Mouse (Mus musculus) T-cell, adult 2 months (primary cell): ENCODE measurements around the gene Zfp784.
"Not testable (repeated sequence)": the region's sequence is repeated elsewhere in the genome, so short reads cannot be mapped to it uniquely, and the experiment has no call there.

Source experiments
- DNase-seq: peaks from one replicate; pipeline ENCODE4 v3.0.0; 2022; ENCODE audit warnings: low spot score

Zfp784 gene

DNA sequence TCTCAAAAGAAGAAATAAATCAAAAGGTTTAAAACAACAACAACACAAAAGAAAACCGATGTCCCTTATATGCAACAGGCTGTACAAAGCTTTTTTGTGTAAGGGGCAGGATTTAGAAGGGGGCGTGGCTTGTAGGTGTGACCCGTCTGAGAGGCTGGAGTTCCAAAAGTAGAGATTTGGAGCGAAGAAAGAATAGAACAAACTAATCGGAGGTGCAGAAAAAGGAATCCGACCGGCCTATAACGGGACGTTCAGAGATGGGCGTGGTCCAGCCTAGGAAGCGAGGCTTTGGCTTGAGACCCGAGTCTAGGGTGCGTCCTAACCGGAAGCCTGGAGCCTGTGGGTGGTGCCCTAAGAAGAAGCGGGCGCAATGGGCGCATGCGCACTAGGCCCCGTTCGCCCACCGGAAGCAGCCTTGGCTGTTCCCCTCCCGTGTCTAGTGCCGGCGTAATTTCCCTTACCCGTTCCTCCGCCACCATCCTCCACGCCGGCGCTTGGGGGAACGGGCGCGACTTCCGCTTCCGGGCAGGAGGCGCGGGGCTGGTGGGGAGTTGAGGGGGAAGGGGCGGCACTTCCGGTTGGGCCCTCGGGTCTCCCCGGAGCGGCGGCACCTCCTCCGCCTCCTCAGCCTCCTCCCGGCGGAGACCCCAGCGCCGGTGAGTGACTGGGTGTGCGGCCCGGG is 18.1 kb downstream of the Zfp784 start, which contains the start of the genes Zfp865 and Ccdc106:
TSS of gene Zfp865 (plus strand) at position 377 of the 682 bp plus-strand sequence.
TSS of gene Ccdc106 (plus strand) at position 554 of the 682 bp plus-strand sequence.
- DNase-seq: peak; percentile 99

- DNase-seq: not testable (repeated sequence)
These were observed 18.7 kb downstream of the Zfp784 start for GRCm38 (mm10) chr7:5019576-5019975.

- DNase-seq: no peak
These were observed 20.3 kb downstream of the Zfp784 start for GRCm38 (mm10) chr7:5017931-5018330.

DNA sequence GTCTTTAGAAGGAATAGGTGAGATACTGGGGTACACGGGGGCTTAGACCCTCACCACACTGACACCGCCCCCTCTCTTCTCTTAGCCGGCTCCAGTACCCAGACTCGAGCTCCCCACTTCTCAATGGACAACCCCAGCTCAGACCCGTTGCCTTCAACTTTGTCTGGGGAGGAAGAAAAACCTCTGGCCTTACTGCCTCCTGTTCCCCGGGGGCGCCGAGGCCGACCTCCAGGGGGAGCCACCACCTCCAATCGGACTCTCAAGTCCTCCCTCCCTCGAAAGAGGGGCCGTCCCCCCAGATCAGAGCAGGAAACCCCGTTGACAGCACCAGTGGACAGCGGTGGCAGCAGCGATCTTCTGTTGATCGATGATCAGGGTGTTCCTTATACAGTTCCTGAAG is 20.9 kb downstream of the Zfp784 start:
- peak; percentile 28 for DNase-seq

GRCm38 (mm10) chr7:5016920-5017319 is 21.3 kb downstream of the Zfp784 start:
- DNase-seq: no peak

DNA sequence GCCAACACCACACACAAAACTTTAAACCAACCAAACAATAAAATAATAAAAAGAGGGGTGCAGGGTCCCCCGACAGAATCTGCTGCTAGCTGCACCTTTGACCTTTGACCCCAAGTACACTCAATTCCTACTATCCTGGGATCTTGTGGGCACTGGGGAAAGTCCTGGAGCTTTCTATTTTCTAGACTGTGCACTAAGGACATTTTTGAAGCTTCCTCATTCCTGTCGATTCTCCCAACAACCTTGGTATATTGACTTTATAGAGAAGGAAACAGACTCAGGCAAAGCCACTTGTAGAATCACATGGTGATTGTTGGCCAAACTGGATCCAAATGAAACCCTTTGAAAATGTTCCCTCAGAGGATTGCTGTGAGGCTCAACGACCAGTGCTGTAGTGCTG is 22.2 kb downstream of the Zfp784 start:
- no peak for DNase-seq

DNA sequence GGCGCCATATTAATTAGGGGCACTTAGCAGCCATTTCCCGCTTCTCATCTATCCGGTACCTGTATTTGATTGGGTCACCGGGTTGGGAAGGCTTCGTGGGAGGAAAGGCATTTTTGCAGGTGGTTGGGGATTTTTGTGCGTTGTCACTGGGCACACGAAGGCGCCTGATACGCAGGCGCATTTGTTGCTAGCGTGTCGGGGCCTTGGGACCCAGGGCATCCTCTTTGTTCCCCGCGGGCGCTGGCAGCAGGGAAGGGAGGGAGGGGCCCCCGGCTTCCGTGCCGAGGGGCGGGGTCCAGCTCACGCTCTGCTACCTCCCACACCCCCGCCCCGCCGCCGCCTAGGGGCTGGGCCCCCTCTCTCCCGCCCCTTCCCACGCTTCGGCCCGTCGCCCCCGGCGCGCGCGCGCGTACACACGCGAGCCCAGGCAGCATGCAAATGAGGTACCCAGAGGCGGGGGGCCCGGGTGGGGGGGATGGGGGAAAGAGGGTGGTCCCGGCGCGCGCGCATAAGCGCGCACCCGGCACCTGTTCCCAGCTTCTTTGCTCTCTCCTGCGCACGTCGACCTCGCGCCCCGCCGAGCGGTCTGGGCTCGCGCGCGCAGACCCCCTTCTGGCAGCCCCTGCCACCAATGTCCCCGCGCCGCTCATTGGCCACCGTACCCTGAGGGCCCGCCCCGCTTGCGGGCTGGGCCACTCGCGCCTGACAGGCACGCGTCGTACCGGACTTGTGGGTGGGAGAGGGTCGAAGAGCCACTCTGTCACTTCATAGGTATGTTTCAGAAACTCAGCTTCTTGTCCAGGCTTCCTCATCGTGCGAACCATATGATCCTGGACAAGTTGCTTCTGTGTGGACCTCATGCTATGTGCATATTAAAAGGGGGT is 22.9 kb downstream of the Zfp784 start, which contains the start of gene Gm44973:
TSS of gene Gm44973 (plus strand) at position 379 of the 884 bp plus-strand sequence.
- DNase-seq: peak; percentile 91

- DNase-seq: peak; percentile 96
These were observed 23.8 kb downstream of the Zfp784 start, which contains the start of the genes Zfp524 and Fiz1 for GRCm38 (mm10) chr7:5014251-5015117. TSS of gene Zfp524 (plus strand) at chr7:5014415. TSS of gene Fiz1 (minus strand) at chr7:5014697.

- no peak for DNase-seq
These were observed 25.3 kb downstream of the Zfp784 start for GRCm38 (mm10) chr7:5012681-5013513.

DNA sequence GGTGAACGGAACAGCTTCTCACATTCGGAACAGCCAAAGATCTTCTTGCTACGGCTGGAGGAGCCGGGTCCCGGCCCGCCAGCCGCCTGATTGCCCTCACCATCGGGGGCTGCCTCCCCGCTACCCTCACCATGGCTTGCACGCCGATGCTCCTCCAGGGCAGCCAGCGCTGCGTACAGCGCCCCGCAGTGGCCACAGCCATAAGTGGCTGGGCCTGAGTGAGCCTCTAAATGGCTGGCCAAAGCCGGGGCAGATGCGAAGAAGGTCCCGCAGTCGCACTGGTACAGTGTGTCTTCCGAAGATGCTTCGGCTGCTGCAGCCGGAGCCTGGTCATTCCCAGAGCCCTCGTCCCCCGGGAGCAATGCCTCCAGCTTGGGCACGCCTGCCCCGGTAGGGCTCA is 30.0 kb downstream of the Zfp784 start:
- no peak for DNase-seq

DNA sequence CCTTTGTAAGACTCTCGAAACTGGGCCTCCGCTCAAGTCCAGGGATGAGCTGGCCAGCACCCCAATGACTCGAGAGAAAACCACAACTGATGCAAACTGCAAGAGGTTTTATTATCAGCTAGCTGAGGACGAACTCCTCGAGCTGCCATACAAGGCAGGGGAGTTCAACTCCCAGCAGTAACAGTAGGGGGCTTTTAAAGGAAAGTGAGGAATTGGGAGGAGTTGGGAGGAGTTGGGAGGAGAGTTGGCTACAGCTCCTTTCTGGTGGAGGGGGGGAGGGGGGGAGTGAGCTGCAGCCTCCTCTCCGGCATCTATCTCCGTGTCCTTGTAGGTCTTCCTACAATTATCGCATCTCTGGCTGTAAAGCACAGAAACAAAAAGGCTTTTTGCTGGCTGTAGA is 35.4 kb downstream of the Zfp784 start:
- not testable (repeated sequence) for DNase-seq

GRCm38 (mm10) chr7:4999876-5000275 is 38.4 kb downstream of the Zfp784 start:
- DNase-seq: peak; percentile 36

DNA sequence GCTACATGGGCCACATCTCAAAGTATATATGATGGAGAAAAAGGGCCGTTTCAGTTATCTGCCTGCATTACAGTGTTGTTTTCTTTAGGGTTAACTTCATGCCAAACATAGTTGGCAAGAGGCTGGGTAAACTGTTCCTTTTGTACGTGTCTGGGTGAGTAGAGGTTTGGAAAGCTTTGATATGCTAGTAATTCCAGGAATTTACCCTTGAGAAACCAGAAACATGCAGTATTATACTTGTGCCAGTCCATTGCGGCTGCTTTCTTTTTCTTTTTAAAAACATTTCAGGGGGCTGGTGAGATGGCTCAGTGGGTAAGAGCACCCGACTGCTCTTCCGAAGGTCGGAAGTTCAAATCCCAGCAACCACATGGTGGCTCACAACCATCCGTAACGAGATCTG is 41.3 kb downstream of the Zfp784 start:
- DNase-seq: no peak

- DNase-seq: peak; percentile 76
These were observed 42.0 kb downstream of the Zfp784 start, which contains the start of gene Zfp579 for GRCm38 (mm10) chr7:4996003-4996895. TSS of gene Zfp579 (minus strand) at chr7:4996158.

GRCm38 (mm10) chr7:4995268-4996002 is 42.8 kb downstream of the Zfp784 start:
- DNase-seq: no peak

GRCm38 (mm10) chr7:4993999-4994788 is 44.1 kb downstream of the Zfp784 start:
- DNase-seq: no peak

- no peak for DNase-seq
These were observed 44.8 kb downstream of the Zfp784 start for GRCm38 (mm10) chr7:4993347-4993998.

GRCm38 (mm10) chr7:4988250-4988649 is 50.0 kb downstream of the Zfp784 start:
- DNase-seq: no peak
